Mouse (Mus musculus) myocyte (in vitro differentiated cells): Measurements from ENCODE around the gene Alkbh3.

ENCODE experiments used
- CEBPB ChIP-seq: IDR thresholded peaks from 2 replicates; pipeline ENCODE4 v1.6.1; 2011; ENCODE audit warnings: mild to moderate bottlenecking, moderate library complexity; ENCODE audit not compliant: poor library complexity, insufficient read depth, severe bottlenecking
- E2F4 ChIP-seq: IDR thresholded peaks from one replicate; pipeline ENCODE4 v1.6.1; 2011; ENCODE audit warnings: mild to moderate bottlenecking, control low read depth, moderate library complexity; ENCODE audit not compliant: insufficient read depth
- MAX ChIP-seq: IDR thresholded peaks from one replicate; pipeline ENCODE4 v1.6.1; 2011; ENCODE audit warnings: low read depth, mild to moderate bottlenecking, control low read depth
- MYOD1 ChIP-seq, 3 experiments: IDR thresholded peaks; one replicate each; pipeline ENCODE4 v1.6.1; 2011; ENCODE audit warnings: control low read depth in 2 of 3, low read depth in 2 of 3, mild to moderate bottlenecking in 2 of 3, moderate library complexity in 1 of 3; ENCODE audit not compliant: insufficient read length in 2 of 3, control insufficient read depth in 1 of 3
- POLR2A ChIP-seq: IDR thresholded peaks from one replicate; pipeline ENCODE4 v1.6.1; 2011; ENCODE audit warnings: low read depth, mild to moderate bottlenecking, control low read depth, moderate library complexity; ENCODE audit not compliant: insufficient read length
- USF1 ChIP-seq: IDR thresholded peaks from one replicate; pipeline ENCODE4 v1.6.1; 2011; ENCODE audit warnings: low read depth, mild to moderate bottlenecking, control low read depth, moderate library complexity

DNA sequence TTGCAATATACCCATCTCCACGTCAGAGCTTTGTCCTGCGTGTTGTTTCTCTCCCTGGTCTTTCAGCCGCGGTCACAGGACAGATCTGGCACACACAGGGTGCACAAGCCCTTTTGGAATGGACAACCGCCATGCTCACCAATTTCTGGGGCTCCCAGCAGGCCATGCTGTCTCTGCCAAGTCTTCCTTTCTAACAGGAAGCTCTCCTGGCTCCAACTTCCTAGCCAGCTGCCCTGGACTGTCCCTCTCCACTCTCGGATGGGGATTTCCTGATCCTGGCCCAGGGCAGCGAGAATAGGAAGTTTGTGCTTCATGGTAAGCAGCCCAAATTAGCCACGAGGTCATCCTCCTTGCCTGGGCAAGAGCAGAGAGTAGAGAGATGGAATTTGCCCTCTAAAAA, 48.9 kb downstream of the Alkbh3 start:
- TF ChIP-seq MAX (no peak), CEBPB (no peak), POLR2A (no peak), USF1 (no peak), E2F4 (no peak), MYOD1 (IDR thresholded peaks at IDR 0.05; ENCODE audit: control insufficient read depth in 1 of 3, insufficient read length in 2 of 3, low read depth in 2 of 3) (no peak)
